Mouse (Mus musculus): ENCODE data around the gene Lnp1.
A peak's percentile ranks its signal among the peaks of the same experiment; 100 is the strongest.
"Not testable (repeated sequence)": the region's sequence is repeated elsewhere in the genome, so short reads cannot be mapped to it uniquely, and the experiment has no call there.

Lnp1 gene

GRCm38 (mm10) chr16:56928023-56928422, at the start of gene Lnp1:
Gene Lnp1, minus strand, starts transcription at chr16:56928061.
- no peak for DNase-seq (ENCODE audit: low spot score)

DNA sequence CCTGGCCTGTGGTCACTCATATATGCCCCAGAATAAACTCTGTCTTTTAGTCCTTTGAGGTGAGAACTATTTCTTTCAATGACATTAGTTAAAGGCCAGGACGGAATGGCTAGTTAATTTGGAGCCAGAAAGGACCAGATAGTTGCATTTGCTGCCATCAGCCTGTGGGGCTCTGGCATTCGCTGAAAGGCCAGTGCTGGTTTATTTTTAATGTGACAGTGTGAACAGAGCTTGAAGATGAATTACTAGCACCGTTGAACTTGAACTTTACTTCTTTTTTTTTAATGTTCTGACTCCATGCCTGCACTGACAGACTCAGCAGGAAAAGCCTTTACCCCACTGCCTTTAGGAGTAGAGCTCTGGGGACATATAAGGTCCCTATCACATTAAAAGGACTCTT, 46.8 kb upstream of the Lnp1 start:
- no peak for DNase-seq (ENCODE audit: low spot score)

- DNase-seq (ENCODE audit: low spot score): not testable (repeated sequence)
These were observed 30.4 kb upstream of the Lnp1 start for GRCm38 (mm10) chr16:56958311-56958710.

DNA sequence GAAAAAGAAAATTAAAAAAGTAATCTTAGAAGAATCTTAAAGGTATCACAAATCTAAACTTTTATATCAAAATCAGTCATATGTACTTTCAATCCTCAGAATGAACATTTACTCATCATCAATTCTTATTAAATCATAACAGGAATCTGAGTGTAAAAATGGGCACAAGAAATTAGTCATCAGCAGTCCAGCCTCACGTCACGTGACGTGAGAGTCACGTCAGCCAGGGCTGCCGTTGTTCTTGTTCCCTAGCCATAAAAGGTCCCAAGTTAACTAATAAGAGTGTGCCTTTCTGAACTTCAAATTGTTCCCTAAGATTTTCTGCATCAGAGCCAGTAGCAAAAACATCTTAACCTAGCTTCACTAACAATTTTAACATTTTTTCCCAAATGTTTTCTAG, 21.2 kb upstream of the Lnp1 start:
- no peak for DNase-seq (ENCODE audit: low spot score)

DNA sequence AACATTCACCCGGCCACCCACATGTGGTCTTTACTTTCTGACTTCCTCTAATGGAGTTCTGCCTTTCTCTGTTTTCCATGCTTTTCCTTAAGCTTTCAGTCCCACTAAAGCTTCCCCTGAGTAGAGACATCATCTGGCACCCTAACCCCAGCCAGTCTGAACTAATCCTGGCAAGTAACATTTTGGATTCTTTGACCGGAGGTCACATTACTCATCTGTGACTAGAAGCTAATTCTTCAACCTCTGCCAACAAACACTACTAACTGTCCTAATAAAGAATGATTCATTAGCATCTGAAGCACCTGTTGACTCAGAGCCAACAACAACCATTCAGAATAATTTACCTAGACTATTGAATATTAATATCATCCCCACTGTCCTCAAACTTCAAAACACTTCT, 14.5 kb upstream of the Lnp1 start:
- DNase-seq (ENCODE audit: low spot score): no peak

DNA sequence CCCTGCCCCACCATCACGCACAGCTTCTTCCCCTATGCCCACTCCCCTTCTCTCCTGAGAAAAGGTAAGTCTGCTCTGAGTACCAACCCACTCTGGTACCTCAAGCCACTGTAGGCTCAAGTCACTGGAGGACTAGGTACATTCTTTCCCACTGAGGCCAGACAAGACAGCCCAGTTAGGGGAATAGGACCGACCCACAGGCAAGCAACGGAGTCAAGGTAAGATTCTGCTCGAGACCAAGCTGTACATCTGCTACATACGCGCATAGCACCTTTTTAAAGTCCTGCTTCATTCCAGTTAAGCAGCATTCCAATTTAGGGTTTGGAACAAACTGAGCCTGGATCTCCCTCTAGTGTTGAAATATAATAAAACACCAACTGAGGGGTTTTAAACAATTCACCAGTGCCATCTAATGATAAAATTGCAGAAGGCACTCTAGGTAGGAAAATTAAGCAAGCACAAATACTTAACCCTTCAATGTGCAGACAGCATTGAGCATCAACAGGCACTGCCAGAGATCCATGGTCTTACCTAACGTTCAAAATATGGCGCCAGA, 7.7 kb downstream of the Lnp1 start:
- no peak for DNase-seq (ENCODE audit: low spot score)

DNA sequence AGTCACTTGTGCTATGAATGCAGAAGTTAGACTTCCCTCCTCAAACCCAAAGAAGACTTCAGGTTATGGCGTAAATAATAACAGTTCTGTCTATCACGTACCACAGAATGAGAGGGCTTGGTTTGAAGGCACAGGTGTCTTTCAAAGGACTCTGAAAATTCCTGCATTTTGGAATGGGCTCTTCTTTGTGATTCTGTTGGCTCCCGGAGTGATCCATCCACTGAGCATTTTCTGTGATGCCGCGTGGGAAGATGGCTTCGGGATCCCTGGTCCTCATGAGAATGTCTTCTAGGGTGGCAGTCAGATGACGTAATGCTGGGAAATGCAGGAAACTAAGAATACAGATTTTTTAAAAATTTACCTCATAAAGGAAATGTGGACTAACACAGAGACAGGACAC, 10.6 kb downstream of the Lnp1 start:
- no peak for DNase-seq (ENCODE audit: low spot score)

DNA sequence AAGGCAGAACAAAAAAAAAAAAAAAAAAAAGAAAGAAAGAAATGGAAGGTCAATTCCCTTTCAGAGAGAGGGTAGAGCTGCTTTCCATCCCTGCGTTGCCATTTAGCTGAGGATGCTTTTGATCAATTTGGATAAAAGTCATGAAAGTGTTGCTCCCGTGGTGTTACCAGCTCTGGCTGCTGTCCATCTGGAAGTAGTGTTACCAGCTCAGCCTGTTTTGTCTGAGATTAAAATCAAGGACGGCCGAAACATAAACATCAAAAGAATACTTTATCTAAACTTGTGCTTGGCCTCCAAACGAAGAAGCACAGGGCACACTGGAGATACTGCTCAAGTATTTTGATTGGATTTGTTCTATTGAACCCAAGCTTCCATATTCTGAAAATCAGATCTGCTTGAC, 18.9 kb downstream of the Lnp1 start:
- DNase-seq (ENCODE audit: low spot score): no peak

DNA sequence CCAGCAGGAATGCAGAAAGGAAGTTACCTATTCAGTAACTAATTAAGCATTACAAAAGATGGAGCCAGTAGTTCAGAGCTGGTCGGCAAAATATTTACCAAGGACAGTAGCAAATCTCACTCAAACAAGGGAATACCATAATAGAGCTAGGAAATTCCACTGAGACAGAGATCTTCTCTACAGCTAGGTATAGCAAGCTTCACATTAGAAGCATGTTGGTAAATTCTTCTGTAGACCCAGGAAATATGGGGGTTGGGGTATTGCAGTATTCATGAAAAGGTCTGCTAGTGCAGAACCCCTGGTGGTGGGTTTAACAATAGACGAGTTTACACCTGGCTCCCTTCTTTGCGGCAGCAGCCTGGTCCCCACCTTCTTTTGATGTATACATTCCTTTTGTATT, 25.7 kb downstream of the Lnp1 start:
- not testable (repeated sequence) for DNase-seq (ENCODE audit: low spot score)

GRCm38 (mm10) chr16:56891583-56891982, 36.3 kb downstream of the Lnp1 start:
- DNase-seq (ENCODE audit: low spot score): no peak

- no peak for DNase-seq (ENCODE audit: low spot score)
These were observed 41.2 kb downstream of the Lnp1 start for GRCm38 (mm10) chr16:56886616-56887116.

DNA sequence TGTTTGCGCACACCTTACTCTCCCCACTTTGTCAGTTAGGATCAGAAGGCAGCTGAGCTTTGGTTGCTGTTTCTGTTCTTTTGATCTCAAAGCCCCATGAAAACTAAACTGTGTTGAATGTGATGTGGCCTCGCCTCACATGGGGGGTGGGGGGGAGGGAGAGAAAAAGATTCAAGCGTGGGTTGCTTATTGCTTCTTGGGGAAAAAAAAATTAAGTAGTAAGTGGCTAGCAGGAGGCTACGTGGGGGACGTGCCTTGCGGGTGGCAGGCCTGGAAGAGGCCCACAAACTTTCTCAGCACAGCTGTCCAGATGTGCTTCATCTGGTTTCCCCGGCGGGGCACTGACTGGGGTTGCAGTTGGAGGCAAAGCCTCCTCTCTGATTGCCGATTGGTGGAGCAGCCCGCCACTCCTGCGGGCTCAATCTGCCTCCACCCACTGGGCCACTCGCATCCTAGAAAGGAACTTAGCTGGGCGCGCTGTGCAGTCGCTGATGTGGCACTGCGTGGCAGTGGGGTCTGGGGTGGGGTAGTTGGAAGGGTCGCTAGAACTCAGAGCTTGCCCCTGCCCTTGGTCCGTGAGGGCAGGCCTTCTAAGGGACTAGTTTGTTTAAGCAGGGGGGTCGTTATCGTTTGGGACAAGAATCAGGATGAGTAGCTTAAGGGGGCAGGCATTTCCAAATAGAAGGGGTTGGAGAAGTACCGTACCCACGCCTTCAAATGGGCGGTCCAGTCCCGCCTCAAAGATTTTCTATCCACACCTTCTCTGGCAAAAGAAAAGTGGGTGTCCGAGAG, 41.8 kb downstream of the Lnp1 start, which contains the start of gene Tmem45a:
Gene Tmem45a (minus strand): TSS at position 343 of the 792 bp plus-strand sequence.
- DNase-seq (ENCODE audit: low spot score): peak; percentile 79

DNA sequence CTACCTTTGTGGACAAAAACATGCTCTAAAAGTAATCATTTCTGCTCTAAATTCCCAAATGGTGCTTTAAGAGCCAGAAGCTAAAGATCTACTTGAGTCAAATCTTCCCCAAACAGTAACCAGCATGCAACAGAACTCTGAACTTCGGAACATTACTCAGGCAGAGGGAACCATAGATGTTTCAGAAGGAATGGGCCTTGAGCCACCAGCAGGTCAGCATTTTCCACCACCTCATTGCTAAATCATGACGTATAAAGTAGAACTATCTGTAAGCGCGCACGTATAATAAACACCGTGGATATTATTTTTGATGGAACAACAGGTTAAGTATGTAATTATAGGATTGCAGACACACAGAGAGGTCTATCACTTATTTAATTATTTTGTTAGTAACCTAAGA, 43.0 kb downstream of the Lnp1 start:
- DNase-seq (ENCODE audit: low spot score): no peak

- DNase-seq (ENCODE audit: low spot score): no peak
These were observed 54.5 kb downstream of the Lnp1 start for GRCm38 (mm10) chr16:56873410-56873809.

DNA sequence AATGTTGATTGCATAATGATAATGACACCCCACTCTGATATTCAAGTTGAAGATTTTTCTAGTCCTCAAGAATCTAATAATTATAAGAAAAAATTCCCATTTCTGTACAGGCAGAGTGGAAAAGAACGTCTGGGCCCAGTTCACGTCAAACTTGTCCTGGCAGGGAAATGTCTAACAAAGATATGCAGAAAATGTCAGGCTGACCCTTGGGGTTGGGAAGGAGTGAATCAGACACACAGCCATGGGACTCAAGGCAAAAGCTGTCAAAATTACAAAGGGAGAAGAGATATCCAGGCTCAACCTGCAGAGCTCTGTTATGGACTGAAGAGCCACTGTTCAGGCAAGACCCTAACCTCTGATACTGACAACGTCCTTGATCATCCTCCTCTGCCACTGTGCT, 57.4 kb downstream of the Lnp1 start:
- no peak for DNase-seq (ENCODE audit: low spot score)

DNA sequence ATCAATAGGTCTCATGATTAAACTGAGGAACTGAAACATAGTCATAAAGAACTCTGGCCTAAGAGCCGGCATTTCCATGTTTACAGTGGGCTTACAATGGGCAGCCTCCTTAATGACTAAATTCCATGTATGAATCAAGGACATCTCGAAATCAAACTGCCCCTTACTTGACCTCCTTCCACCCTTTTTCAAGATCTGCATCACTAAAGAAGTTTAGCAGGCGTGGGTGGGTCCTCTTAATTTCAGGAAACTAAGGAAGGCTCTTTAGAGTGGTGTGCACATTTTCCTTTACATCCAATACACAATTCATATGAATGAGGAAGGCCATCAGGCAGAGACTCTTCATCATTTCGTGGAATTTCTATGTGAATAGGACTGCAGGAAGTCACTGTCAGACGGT, 59.5 kb downstream of the Lnp1 start:
- DNase-seq (ENCODE audit: low spot score): no peak

GRCm38 (mm10) chr16:56867591-56867990, 60.3 kb downstream of the Lnp1 start:
- DNase-seq (ENCODE audit: low spot score): no peak

All from urinary bladder, postnatal 25 days (tissue).